Mouse (Mus musculus) kidney, adult 18-20 months (tissue): ENCODE measurements around the gene Psd.

Experiments used
- DNase-seq: peaks from one replicate; pipeline ENCODE4 v3.0.0; 2021

Psd gene

GRCm38 (mm10) chr19:46326756-46327305 is at the start of gene Psd:
TSS of gene Psd (minus strand) at chr19:46327156.
- peak; percentile 59 for DNase-seq

- no peak for DNase-seq
Observed at GRCm38 (mm10) chr19:46375891-46376290, 48.9 kb upstream of the Psd start.

DNA sequence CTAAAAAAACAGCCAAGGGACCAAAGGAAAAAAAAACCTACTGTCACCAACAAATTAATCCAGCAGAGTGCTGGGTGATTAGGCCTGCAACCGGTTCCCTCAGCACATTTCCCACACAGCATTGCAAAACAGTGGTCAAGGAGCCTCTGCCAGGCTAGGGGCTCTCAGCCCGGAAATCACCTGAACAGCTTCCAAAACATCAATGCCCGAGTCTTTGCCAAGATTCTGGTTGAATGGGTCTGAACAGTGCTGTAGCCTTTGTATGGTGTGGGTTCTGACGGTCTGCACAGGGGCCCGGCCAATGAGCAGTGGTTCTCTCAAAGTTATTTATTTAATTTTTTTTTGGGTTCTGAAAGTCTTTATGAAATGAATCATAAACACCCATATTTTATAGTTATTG is 48.5 kb upstream of the Psd start:
- DNase-seq = no peak

DNA sequence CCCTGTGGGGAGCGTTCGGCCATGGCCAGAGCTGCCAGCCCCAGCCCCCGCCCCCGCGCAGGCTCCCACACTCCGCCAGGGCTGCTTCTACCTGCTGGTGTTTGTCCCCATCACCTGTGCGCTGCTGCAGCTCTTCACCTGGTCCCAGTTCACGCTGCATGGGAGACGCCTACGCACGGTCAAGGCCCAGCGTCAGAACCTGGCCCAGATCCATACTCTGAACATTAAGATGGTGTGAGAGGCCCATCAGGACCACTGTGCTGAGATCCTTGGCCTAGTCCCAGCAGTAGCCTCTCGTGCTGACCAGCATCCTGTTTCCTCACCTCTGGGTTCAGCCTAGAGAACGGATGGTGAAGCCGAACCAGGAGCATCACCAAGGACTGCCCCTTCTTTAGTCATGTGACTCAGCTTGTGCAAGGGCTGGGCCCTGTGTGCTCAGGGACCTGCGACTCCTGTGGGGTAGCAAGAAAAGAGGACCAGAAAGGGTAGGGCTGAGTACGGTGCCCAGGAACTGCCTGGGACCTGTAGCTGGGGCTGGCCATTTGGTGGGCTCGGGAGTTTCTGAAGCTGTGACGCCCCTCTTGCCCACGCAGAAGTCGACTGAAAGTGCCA is 47.6 kb upstream of the Psd start:
- no peak for DNase-seq

DNA sequence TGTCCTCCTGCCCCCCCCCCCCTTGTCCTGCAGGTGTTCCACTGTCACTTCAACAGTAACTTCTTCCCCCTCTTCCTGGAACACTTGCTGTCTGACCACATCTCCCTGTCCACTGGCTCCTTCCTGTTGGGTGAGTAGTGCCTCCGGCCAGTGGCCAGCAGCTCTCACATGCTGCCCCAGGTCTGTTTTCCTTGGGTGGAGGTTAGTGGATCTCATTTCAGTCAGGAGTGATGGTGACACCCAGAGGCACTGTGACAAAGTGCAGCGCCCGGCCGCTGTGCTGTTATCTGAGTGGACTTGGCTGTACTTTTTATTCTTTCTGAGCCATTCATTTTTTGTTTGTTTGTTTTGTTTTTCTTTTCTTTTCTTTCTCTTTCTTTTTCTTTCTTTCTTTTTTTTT is 42.2 kb upstream of the Psd start:
- DNase-seq = peak; percentile 70

DNA sequence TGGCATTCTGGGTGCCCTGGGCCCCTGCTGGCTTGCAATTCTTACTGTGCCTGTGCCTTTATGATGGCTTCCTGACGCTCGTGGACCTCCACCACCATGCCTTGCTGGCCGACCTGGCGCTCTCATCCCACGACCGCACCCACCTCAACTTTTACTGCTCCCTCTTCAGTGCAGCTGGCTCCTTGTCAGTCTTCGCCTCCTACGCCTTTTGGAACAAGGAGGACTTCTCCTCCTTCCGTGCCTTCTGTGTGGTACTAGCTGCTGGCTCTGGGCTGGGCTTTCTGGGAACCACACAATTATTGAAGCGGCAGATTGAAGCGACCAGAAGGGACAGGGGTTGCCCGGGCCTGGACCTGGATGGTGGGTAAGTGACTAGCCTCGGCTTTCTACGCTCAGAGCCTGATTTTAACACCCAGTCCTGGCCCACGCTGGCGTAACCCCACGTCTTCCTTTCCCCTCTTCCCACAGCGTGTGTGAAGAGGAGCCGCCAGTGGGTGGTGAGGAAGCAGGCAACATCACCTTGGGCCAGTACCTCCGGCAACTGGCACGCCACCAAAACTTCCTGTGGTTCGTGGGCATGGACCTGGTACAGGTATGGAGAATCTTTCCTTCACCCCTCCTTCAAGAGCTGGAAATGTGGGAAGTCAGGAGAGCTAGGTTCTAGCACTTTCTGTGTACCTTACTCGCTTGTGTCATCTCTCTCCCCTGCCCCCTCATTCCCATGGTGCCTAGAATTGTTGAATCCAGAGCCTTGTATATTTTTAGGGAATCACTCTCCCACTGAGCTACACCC is 41.0 kb upstream of the Psd start:
- no peak for DNase-seq

DNA sequence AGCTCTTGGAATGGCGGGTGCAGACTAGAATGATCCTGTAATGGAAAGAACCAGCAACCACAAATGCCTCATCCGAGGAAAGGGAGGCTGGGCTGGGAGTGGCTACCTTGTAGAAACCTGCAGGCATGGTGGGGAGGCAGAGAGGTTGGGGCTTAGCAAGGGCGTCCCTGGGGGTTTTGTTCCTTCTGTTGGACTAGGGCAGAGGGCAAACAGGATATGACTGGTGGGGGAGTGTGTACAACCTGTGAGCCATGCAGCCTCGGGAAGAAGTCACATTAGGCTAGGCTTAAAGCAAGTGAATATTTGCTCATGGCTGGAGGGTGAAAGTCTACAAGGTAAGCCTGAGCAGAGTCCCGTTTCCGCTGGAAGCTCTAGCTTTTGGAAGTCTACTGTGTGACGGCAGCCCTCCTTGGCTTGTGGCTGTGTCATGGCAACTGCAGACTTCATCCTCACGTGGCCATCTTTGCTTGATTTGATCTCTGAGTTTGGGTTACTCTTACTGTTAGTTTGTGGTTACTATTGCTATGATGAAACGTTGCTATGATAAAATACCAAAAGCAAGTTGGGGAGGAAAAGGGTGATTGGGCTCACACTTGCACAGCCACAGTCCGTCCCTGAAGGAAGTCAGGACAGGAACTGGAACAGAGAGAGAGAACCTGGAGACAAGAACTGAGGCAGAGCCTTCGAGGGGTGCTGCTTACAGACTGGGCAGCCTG is 36.5 kb upstream of the Psd start:
- no peak for DNase-seq

GRCm38 (mm10) chr19:46362104-46362503 is 35.1 kb upstream of the Psd start:
- DNase-seq = no peak

GRCm38 (mm10) chr19:46358381-46358780 is 31.4 kb upstream of the Psd start:
- no peak for DNase-seq

DNA sequence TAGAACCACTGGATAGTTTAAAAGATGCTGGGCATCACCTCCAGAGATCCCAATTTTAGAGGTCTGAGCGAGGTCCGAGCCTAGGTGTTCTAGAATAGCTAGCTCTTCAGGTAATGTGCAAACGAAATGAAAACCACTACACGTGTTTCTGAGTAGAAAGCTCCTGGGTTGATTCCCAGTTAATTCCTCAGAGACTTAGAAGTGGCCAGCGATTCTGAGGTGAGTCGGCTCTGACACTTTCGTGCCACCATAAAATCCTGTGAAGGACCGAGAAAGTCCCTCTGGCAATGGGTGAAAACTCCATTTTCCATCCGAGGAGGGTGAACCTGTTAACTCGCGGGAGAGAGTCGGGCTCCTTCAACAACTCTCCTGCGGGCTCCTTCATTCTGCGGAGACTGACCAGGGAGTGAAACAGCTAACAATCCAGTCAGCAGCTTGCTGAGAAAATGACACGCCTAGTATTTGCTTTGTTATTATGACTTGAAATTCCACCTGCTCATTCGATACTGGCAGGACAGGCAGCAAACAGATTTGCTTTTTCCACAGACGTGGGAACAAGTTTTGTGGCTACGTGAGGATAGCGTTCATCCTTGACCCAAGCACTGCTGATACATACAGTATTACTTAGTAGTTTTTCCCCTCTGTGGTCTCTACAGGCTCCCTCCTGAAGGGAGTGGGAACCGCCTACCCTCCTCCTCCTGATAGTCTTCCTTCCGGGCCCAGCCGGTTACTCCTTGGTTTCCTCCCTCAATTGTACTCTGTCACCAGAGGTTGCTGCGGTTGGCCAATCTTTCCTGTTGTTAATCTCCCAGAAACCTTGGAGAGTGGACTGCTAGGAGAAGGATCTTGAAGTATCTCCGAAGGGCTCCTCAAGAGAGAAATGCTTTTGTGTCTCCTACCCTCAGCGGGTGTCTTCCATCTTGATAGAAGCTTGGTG is 30.7 kb upstream of the Psd start:
- peak; percentile 12 for DNase-seq

- DNase-seq = peak; percentile 88
Observed at GRCm38 (mm10) chr19:46356701-46357138, 29.8 kb upstream of the Psd start.

GRCm38 (mm10) chr19:46350168-46350932 is 23.4 kb upstream of the Psd start, which contains the start of gene 2310034G01Rik:
TSS of gene 2310034G01Rik (minus strand) at chr19:46350302.
- DNase-seq = no peak

- DNase-seq = no peak
Observed at GRCm38 (mm10) chr19:46349550-46349949, 22.6 kb upstream of the Psd start.

GRCm38 (mm10) chr19:46348761-46349458 is 22.0 kb upstream of the Psd start:
- peak; percentile 70 for DNase-seq

GRCm38 (mm10) chr19:46347936-46348668 is 21.1 kb upstream of the Psd start:
- no peak for DNase-seq

- no peak for DNase-seq
Observed at GRCm38 (mm10) chr19:46347146-46347545, 20.2 kb upstream of the Psd start.

- DNase-seq = no peak
Observed at GRCm38 (mm10) chr19:46344710-46345419, 17.9 kb upstream of the Psd start.

DNA sequence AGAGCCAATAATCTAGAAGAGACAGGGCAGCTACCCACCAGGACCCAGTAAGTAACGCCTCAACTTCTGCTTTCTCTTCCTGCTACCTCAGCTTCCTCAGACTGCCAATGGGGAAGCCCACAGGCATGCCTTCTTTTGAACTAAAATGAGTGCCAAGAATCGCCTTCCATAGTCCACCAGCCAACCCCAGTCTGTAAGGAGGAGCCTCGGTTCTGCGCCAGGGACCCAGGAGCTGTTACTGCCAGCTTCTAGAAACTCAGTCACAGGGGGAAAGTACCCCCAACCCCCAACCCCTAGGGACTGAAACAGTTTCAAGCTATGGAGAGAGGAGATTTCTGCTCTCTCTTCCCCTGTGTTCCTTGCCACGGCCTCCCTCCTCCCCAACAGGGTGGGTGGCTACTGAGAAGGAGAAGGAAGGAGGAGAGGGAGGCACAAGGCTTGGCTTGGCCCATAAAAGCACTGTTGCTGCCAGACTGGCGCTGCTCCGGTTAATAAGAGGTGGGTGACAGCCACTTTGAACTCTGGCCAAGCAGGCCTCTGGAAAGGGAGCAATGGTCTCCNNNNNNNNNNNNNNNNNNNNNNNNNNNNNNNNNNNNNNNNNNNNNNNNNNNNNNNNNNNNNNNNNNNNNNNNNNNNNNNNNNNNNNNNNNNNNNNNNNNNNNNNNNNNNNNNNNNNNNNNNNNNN is 12.5 kb upstream of the Psd start:
- DNase-seq = peak; percentile 31

DNA sequence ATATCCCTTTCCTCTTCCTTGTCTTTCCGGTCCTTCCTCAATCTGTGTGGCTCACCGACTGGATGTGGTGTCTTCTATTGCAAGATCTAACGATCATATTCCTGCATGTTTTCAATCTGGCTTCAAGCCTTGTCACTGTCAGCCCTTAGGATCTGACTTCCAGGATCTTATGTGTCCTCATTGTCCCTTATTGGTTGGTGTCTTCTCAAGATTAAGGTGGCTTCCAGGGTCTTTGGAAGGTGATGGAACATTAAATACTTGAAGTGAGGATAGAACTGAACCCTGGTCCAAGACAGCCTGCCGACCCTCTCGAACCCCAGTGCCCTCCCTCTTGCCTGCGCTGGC is 12.0 kb upstream of the Psd start:
- no peak for DNase-seq
